Mouse (Mus musculus) Patski (cell line): ENCODE data around the gene Tmem33. TPM values are rescaled to one million over a fixed set of nuclear protein-coding genes. Genes with fewer than 3 reads are reported as not detected.
A peak's percentile ranks its signal among the peaks of the same experiment; 100 is the strongest.

Source experiments
- ATAC-seq: fragments of 100-300 bp; one replicate; pipeline ENCODE4 v1.8.0; 2021
- CTCF ChIA-PET: fragments of 350-600 bp; sonication (Branson Sonifier 250); formaldehyde crosslinking; loops from one replicate; lab custom pipeline; 2022; ENCODE audit warnings: inconsistent platforms; lab: Charles Lee
- POLR2A ChIA-PET: fragments of 350-600 bp; sonication (Branson Sonifier 250); formaldehyde crosslinking; loops from one replicate; lab custom pipeline; 2022; ENCODE audit warnings: antibody characterized with exemption, inconsistent platforms; lab: Charles Lee
- DNase-seq: peaks from one replicate; pipeline ENCODE4 v3.0.0-alpha.2; 2011; ENCODE audit warnings: low read depth, low spot score
- H3K27me3 ChIP-seq: fragments of 371-371 bp; one replicate; pipeline ENCODE4 v1.5.1; 2021
- CTCF ChIP-seq: fragments of 100-300 bp; IDR thresholded peaks from one replicate; pipeline ENCODE4 v1.5.1; 2021
- in situ Hi-C: fragments of 300-500 bp; cut with MboI; formaldehyde crosslinking; loops from 3 replicates; pipeline ENCODE4 v1.11.1; 2018; ENCODE audit warnings: low pct_unique_long_range_greater_than_20kb, mixed read lengths
- polyA plus RNA-seq: library from polyadenylated mRNA; unstranded; gene quantifications from one replicate; pipeline ENCODE4 v1.2.3, GENCODE M21; 2021

Tmem33 gene
- polyA plus RNA-seq, 1 experiment from 2014 or later, result 110 TPM

GRCm38 (mm10) chr5:67307659-67308222, 47.4 kb downstream of the Tmem33 start:
- ATAC-seq (no peak), DNase-seq (no peak)
- no peak for TF ChIP-seq CTCF
- CTCF ChIA-PET, result no interaction called here
- in situ Hi-C loops, result no loop called here
- H3K27me3 ChIP-seq, result no peaks in the 10 kb centered on the region
- POLR2A ChIA-PET, result interaction anchor here (0.6 to 1.2 kb wide), 4 partner anchors 17 to 52 kb away, joined by 3 read pairs; partner anchors contain the start of gene Tmem33

GRCm38 (mm10) chr5:67311811-67312521, 51.6 kb downstream of the Tmem33 start:
- POLR2A ChIA-PET, result interaction anchor here (0.6 to 1.2 kb wide), 2 partner anchors 13 to 405 kb away, joined by 3 read pairs; no protein-coding TSS in a partner anchor
- TF ChIP-seq CTCF, result peak; percentile 53
- ATAC-seq, result peak; percentile 48
- H3K27me3 ChIP-seq, result no peaks in the 10 kb centered on the region
- in situ Hi-C loops, result no loop called here
- CTCF ChIA-PET, result interaction anchor here (0.6 to 3.0 kb wide), 9 partner anchors 9 to 264 kb away, joined by 3 to 15 read pairs (median 3); no protein-coding TSS in a partner anchor
- DNase-seq, result no peak

DNA sequence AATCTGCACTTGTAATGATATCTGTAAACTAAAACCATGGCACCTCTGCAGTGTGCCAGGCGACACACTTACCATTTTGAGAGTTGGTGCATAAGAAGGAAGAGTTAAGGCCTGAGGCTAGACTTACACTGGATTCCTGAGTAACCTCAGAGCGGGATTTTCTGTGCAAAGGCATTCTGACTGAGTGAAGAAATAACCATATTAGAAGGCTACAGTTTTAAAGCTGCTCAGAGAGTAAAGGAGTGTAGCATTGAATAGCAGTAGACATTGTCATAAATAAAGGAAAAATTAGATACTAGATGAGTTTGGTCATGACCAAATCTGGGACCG, 52.1 kb downstream of the Tmem33 start:
- ChIA-PET CTCF (interaction anchor here (1.2 to 3.0 kb wide), 6 partner anchors 9 to 47 kb away, joined by 3 to 15 read pairs (median 6); no protein-coding TSS in a partner anchor), POLR2A (no interaction called here)
- no peak for DNase-seq
- in situ Hi-C loops, result no loop called here
- TF ChIP-seq CTCF, result peak; percentile 12
- ATAC-seq, result no peak
- no peaks in the 10 kb centered on the region for H3K27me3 ChIP-seq

- TF ChIP-seq CTCF, result no peak
- no peak for DNase-seq
- ChIA-PET CTCF (interaction anchor here (3.6 kb wide), 1 partner anchor 10 kb away, joined by 14 read pairs; no protein-coding TSS in a partner anchor), POLR2A (no interaction called here)
- H3K27me3 ChIP-seq, result no peaks in the 10 kb centered on the region
- in situ Hi-C loops, result no loop called here
- no peak for ATAC-seq
Measured at GRCm38 (mm10) chr5:67321656-67322268, 61.4 kb downstream of the Tmem33 start.

DNA sequence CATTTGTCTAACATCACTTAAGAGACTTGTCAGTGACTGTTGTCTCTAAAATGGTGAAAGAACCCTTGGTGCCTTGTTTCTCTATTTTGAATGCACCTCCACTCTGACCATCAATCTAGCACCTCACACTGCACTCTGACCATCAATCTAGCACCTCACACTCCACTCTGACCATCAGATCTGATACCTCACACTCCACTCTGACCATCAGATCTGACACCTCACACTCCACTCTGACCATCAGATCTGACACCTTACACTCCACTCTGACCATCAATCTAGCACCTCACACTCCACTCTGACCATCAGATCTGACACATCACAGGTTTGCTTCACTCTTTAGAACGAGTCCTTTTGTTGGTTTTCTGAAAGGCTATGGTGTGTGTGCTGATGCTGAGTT, 63.7 kb downstream of the Tmem33 start:
- ATAC-seq, result no peak

DNA sequence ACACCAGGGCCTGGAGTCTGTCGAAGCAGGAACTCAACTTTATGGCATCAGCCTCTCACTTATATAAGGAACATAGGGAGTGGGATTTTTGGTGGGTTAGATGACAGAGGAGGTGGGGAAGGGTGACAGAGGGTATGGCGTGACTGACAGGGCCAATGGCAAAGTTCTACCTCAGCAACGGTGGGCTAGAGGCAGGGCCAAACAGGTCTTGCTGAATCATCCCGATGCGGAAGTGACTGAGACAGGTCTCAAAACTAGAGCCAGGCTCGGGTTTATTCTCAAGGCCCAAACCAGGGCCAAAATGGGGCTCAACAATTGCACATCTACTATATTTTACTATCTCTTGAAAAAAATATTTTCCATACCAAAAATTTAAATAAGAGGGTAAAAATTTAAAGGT, 80.4 kb downstream of the Tmem33 start:
- in situ Hi-C loops, result no loop called here
- H3K27me3 ChIP-seq, result no peaks in the 10 kb centered on the region
- POLR2A ChIA-PET, result no interaction called here
- ATAC-seq (no peak), DNase-seq (no peak)
- TF ChIP-seq CTCF, result no peak
- CTCF ChIA-PET, result interaction anchor here (1.6 kb wide), 1 partner anchor 10 kb away, joined by 4 read pairs; no protein-coding TSS in a partner anchor

More for the DNA sequence above, 63.7 kb downstream of the Tmem33 start:
- POLR2A ChIA-PET, result no interaction called here
- in situ Hi-C loops, result no loop called here
- H3K27me3 ChIP-seq, result no peaks in the 10 kb centered on the region
- CTCF ChIA-PET, result interaction anchor here (1.0 to 2.2 kb wide), 3 partner anchors 10 to 21 kb away, joined by 3 to 15 read pairs (median 7); no protein-coding TSS in a partner anchor
- TF ChIP-seq CTCF, result no peak
- DNase-seq, result no peak

Other genes with a start within 250 kb of the Tmem33 start
- gene Phox2b, start 161.3 kb upstream of the Tmem33 start, polyA plus RNA-seq, result not detected
- gene Slc30a9, start 46.4 kb downstream of the Tmem33 start, polyA plus RNA-seq, result 139 TPM
- 1.1 TPM for gene Bend4, start 167.7 kb downstream of the Tmem33 start, polyA plus RNA-seq